ENCODE assay signal across 31 mouse cellular contexts in genomic region chr1:100041808-100042207, GRCm38 (mm10).
"Had no signal": no experiment of that assay in that cellular context is flagged by ENCODE, and none has a peak within 500 bp of the region (broad histone marks: within the 10 kb centered on the region; RNA-seq: fewer than 3 reads in every experiment).

No protein-coding gene starts in this region.

- H3K9ac ChIP-seq: limb, embryonic 12.5 days; limb, embryonic 15.5 days; liver, embryonic 12.5 days; liver, embryonic 13.5 days; liver, embryonic 14.5 days; liver, embryonic 15.5 days; liver, postnatal 0 days; lung, embryonic 14.5 days; lung, embryonic 15.5 days; midbrain, embryonic 12.5 days; midbrain, embryonic 13.5 days; midbrain, embryonic 15.5 days; neural tube, embryonic 12.5 days; neural tube, embryonic 13.5 days had no signal

- ATAC-seq: liver, embryonic 12.5 days; liver, postnatal 0 days; lung, postnatal 0 days; midbrain, embryonic 13.5 days; midbrain, embryonic 15.5 days; midbrain, embryonic 16.5 days had no signal

- H3K4me3 ChIP-seq: left cerebral cortex, adult 2 months; limb, embryonic 12.5 days; limb, embryonic 15.5 days; liver, embryonic 12.5 days; liver, embryonic 13.5 days; liver, embryonic 15.5 days; lung, embryonic 15.5 days; megakaryocyte, embryonic 14.5 days; midbrain, embryonic 10.5 days; midbrain, embryonic 12.5 days; midbrain, embryonic 13.5 days; midbrain, embryonic 15.5 days; myocyte; neural tube, embryonic 12.5 days; neural tube, embryonic 13.5 days had no signal

- H3K4me1 ChIP-seq: limb, embryonic 12.5 days; limb, embryonic 15.5 days; liver, embryonic 12.5 days; liver, embryonic 13.5 days; liver, embryonic 15.5 days; lung, embryonic 15.5 days; megakaryocyte, embryonic 14.5 days; midbrain, embryonic 10.5 days; midbrain, embryonic 12.5 days; midbrain, embryonic 13.5 days; midbrain, embryonic 15.5 days; neural tube, embryonic 12.5 days; neural tube, embryonic 13.5 days had no signal

- H3K36me3 ChIP-seq: limb, embryonic 12.5 days; limb, embryonic 15.5 days; liver, embryonic 12.5 days; liver, embryonic 13.5 days; liver, embryonic 15.5 days; lung, embryonic 15.5 days; midbrain, embryonic 10.5 days; midbrain, embryonic 12.5 days; midbrain, embryonic 13.5 days; midbrain, embryonic 15.5 days; neural tube, embryonic 12.5 days; neural tube, embryonic 13.5 days had no signal

- H3K4me2 ChIP-seq: limb, embryonic 12.5 days; limb, embryonic 15.5 days; liver, embryonic 11.5 days; liver, embryonic 12.5 days; liver, embryonic 13.5 days; liver, embryonic 15.5 days; lung, embryonic 14.5 days; lung, embryonic 15.5 days; midbrain, embryonic 11.5 days; midbrain, embryonic 12.5 days; midbrain, embryonic 13.5 days; midbrain, embryonic 15.5 days; neural tube, embryonic 12.5 days; neural tube, embryonic 13.5 days had no signal

- H3K27me3 ChIP-seq: limb, embryonic 12.5 days; limb, embryonic 15.5 days; liver, embryonic 12.5 days; liver, embryonic 13.5 days; liver, embryonic 15.5 days; lung, embryonic 15.5 days; megakaryocyte, embryonic 14.5 days; midbrain, embryonic 12.5 days; midbrain, embryonic 13.5 days; midbrain, embryonic 15.5 days; neural tube, embryonic 12.5 days; neural tube, embryonic 13.5 days had no signal

- H3K27ac ChIP-seq: left cerebral cortex, adult 2 months; limb, embryonic 12.5 days; limb, embryonic 15.5 days; liver, embryonic 12.5 days; liver, embryonic 13.5 days; liver, embryonic 14.5 days; liver, embryonic 15.5 days; lung, embryonic 15.5 days; macrophage; midbrain, embryonic 10.5 days; midbrain, embryonic 12.5 days; midbrain, embryonic 13.5 days; midbrain, embryonic 15.5 days; neural tube, embryonic 12.5 days; neural tube, embryonic 13.5 days had no signal

- H3K9me3 ChIP-seq: limb, embryonic 12.5 days; limb, embryonic 15.5 days; liver, embryonic 12.5 days; liver, embryonic 13.5 days; liver, embryonic 15.5 days; lung, embryonic 15.5 days; megakaryocyte, embryonic 14.5 days; midbrain, embryonic 10.5 days; midbrain, embryonic 12.5 days; midbrain, embryonic 13.5 days; midbrain, embryonic 15.5 days; neural tube, embryonic 12.5 days; neural tube, embryonic 13.5 days had no signal

- DNase-seq: liver; liver, embryonic 13.5 days; liver, postnatal 0 days; lung, adult 18-20 months; lung, adult 2 months; lung, embryonic 14.5 days; lung, postnatal 10 days; lung, postnatal 14 days; lung, postnatal 36 days; lung, postnatal 4 days; midbrain, embryonic 14.5 days had no signal
